Mouse (Mus musculus): ENCODE data around the gene Mgmt.

Gene Mgmt

DNA sequence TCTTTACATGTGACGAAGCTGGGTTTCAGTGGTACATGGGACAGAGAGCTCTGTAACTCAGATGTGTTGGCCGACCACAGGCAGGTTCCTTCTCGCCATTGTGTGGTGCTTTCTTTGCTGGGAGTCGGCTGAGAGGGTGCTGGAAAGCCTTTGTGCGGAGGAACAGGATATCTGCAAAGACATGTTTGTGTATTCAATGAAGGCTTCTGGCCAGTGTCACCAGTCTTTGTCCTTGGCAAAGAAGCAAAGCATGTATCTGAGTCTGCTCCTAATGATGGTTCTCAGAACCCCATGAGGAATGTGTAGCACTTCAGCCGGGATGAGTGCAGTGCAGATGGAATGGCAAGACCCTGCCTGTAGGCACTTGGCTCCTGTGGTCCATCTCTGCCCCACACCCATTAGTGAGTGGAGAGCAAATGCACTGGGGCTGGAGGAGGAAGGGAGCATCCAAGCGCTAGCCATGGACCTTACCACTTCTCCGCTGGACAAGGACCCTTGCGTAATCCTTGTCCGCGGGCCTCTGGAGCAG lies 14.3 kb downstream of the Mgmt start:
- in situ Hi-C loops (cut with MboI; ENCODE audit: unreplicated experiment in 2 of 2) = no loop called here

DNA sequence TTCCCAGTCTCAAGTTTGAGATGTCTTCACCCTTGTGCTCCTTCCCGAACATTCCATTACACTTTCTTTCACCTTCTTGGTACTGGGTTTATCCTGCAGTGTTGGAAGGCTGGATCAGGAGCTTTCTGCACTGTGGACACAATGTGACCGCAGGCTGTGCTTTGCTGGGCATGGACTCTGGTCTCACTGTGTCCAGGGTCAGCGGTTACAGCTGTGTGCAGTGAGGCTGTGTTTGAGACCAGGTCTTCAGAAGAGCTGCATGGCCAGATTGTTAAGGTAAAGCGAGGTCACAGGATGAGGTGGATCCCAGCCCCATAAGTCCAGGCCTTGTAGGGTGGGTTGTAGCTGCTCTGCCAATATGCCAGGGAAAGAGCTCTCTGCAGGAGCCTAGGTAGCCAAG lies 18.5 kb downstream of the Mgmt start:
- in situ Hi-C loops (cut with MboI; ENCODE audit: unreplicated experiment in 2 of 2) = no loop called here

DNA sequence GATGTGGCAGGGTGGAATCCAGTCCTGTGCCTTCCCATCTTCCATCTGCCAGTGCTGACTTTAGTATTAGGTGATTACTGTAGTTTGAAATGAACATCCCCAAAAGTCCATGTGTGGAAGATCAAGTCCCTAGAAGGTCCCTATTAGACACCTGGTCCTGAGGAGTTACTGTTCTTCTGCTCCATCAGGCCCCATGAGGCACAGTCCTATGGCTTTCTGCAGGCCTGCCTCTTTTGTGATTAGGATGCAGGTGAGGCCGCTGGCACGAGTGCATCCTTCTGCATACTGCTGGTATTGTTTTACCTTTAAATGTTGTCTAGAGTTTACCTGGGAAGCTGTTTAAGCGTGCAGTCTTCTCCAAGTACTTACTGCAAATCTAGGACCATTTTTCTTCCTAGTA lies 21.6 kb downstream of the Mgmt start:
- in situ Hi-C loops (cut with MboI; ENCODE audit: unreplicated experiment in 2 of 2) = no loop called here

DNA sequence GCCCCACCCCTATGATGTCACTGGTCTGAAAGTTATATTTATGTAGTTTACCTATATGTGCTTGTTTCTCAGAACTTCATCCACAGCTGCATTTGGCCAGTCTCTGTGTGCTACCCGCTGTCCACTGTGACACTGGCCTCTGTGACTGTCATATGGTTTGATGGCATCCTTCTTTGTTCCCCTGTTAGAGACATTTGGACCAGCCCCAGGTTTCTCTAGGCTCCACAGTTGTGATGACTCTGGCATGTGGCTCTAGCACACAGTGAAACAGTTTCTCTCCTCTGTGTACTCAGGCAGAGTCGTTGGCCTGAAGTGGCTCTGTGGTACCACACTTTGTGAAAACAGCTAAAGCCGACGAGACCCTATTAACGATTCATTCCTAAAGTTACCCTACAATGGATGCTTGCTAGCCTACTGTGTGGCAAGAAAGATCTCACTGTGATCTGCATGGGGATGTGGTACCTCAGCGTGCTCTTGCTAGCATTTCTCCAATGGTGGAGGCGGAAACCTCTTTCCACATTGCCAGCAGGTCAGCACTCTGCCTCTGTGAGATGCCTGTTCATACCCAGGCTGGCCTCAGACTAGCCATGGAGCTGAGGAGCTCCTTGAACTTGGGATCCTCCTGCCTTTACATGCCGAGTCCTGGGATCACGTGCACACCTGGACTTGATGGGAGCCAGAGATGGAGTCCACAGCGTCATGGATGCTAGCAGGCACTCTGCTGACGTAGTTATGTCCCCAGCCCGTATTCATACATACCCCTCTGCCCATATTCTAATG lies 26.8 kb downstream of the Mgmt start:
- in situ Hi-C loops (cut with MboI; ENCODE audit: unreplicated experiment in 2 of 2) = no loop called here

DNA sequence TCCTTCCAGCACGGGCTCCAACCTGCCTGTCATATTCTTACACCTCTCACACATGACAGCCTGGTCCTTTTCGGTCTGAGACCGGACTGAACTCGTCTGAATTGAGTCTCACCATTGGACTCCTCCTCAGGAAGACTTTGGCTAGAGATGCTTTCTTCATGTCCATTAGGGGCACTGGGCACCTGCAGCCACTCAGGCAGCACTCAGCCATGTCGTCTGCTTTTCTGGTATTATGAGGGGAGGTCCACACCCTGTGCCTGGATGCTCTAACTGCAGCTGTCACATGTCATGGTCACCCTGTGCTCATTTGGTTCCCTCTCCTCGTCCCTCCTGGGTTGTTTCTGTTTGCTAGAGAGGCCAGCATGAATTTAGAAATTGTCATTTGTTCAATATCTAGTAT lies 27.8 kb downstream of the Mgmt start:
- in situ Hi-C loops (cut with MboI; ENCODE audit: unreplicated experiment in 2 of 2) = no loop called here

DNA sequence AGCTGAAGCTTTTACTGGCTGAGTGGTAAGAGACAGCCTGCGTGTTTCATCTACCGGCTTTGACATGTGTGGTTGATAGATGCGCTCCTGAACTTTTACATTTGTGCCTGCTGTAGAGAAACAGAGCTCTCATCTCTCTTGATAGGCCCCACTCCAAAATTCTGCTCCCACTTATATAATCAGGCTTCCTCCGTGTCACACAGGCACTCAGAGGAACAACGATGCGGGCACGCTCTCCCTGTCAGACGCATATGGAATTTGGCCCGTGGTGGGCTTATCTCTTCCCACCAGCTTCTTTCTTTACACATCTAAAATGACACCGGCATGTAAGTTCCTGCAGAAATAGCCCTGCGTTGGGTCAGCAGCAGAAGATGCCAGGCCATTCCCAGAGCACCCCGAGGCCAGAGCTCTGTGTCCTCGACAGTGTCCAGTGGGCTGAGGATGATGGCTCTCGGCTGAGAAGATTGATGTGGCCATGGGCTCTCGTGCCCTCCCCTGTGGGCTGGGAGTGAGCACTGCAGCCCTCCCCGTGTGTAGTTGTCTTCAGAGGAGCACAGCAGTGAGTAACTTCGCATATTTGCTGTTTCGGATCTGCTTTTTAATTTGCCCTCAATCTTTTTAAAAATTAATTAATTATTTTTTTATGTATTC lies 30.3 kb downstream of the Mgmt start:
- in situ Hi-C loops (cut with MboI; ENCODE audit: unreplicated experiment in 2 of 2) = no loop called here

DNA sequence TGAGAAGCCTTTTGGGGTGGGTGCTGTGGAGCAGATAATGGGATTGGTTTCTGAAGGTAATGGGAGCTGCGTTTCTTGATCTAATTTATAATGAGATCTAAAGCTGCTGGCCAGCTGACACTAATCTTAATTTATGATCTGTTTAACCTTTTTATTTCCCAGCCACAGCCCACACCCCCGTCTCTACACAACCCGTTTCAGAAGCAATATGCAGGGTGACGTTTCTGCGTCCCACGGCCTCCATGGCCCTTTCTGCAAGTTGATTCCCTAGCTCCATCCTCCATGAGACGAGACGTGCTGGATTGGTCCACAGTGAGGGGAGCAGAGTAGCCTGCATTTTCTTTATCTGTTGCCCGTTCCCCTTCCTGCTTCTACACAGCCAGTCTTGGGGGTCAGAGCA lies 31.8 kb downstream of the Mgmt start:
- in situ Hi-C loops (cut with MboI; ENCODE audit: unreplicated experiment in 2 of 2) = no loop called here

DNA sequence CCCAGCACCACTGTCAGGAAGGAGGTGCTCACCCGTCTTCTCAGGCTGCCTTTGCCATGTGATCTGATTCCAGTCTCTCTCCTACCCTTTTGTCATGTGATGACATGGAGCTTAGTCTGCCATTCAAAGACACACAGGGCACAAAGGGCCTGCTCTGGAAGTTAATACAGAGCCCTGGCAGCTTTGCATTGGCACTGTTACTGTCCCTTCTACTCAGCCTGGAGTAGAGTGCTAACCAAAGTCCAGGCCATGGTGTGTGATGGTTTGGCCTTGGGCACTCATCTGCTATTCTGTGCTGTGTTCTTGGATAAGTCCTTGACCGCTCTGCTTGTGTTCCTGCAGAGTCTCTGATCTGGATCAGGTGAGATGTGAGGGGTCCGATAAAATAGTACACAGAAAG lies 36.0 kb downstream of the Mgmt start:
- in situ Hi-C loops (cut with MboI; ENCODE audit: unreplicated experiment in 2 of 2) = no loop called here

DNA sequence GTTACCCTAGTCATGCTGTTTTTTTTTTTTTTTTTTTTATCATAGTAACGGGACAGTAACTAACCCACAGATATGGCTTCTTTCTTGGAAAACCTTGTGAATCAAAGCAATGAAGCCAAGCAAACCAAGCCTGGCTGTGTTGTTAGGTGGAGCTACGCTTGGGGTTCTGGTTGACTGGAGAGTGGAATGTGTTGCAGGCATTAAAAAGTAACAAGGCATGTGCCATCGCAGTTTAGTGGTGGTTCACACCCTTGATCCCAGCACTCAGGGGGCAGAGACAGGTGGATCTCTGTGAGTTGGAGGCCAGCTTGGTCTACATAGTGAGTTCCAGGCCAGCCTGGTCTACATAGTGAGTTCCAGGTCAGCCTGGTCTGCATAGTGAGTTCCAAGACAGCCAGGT lies 39.0 kb downstream of the Mgmt start:
- in situ Hi-C loops (cut with MboI; ENCODE audit: unreplicated experiment in 2 of 2) = no loop called here

DNA sequence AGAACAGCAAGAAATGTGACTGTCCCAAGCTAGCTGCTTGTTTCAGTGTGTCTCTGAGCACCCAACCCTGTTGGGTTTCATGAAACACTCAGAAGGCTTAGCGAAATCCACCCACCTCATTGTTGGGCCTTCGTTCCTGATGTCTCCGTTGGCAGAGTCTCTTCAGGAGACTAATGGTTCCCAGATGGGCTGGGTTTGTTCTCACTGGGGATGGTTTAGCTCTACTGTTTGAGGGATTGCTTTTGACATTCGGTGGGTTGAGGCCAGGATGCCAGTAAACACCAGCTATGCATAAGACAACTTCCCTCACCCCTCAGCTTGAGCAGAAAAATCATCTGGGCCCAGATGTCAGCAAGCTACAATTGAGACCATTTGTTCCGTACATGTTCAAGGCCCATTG lies 39.9 kb downstream of the Mgmt start:
- in situ Hi-C loops (cut with MboI; ENCODE audit: unreplicated experiment in 2 of 2) = no loop called here

DNA sequence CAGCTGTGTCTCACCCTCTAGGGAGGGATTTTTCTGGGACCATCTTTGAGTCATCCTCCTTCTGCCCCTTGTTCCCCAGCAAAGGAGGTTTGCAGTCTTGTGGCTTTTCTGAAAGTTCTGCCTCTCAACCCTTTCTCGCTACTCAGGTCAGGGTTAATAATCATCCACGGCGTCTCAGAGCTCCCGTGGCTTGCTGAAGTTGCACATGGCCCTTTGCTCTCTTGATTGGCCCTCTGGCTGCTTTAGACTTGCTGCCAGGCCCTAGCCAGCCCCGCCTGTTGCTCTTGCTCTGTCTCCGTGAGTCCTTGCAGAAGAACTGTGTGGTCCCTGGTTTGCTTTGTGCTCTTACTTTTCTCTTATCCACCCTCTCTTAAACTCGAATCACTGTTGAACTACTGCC lies 40.4 kb downstream of the Mgmt start:
- in situ Hi-C loops (cut with MboI; ENCODE audit: unreplicated experiment in 2 of 2) = no loop called here

DNA sequence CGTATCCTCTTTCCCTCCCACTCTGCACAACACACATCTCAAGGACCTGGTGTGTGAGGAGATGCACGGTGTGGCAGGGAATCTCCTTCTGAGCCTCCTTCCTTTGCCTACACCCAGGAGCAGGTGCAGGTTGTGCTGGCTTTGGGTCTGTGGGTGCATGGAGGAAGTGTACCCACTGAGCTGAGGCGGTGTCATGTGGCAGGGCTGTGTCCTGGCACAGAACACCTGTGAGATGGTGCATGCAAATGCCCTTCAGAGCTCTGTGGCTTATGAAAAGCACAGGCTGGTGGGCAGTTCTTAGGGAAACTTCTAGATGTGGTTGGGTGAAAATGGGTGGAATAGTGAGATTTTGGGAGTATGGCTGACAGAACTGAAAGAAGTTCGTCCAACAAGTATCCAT lies 44.0 kb downstream of the Mgmt start:
- in situ Hi-C loops (cut with MboI; ENCODE audit: unreplicated experiment in 2 of 2) = no loop called here

DNA sequence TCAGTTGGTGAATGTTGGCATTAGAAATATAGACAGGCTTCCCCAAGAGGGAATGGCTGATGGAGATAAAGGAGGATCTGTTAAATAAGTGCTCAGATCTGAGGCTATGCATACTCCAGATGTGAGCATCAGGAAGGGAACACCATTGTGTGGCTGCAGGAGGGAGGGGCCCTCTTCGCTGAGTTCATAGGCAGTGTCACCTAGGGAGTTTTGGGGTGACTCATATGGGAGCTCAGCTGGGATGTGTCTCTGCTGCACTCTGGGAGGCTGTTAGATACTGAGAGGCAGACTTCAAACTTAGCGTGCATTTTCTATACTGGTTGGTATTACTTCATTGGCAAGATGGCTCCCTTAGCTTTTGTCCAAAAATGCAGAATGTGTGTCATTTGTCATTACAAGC lies 48.0 kb downstream of the Mgmt start:
- in situ Hi-C loops (cut with MboI; ENCODE audit: unreplicated experiment in 2 of 2) = no loop called here

DNA sequence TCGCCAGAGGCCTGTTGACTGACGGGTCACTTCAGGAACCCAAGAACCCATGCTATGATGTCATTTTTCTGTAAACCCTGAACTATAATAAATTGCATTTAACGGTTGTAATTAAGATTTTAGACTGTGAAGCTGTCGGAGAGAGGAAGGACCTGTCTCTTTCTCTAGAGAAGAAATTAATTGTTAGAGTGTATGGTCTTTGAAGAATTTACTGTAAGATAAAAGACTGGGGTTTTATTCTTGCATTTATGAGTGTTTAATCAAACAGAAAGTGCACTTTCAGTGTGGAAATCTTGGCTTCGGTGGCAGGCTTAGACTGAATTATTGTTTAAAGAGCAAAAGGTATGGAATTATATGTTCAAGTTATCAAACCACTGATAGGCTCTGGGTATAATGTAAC lies 49.5 kb downstream of the Mgmt start:
- in situ Hi-C loops (cut with MboI; ENCODE audit: unreplicated experiment in 2 of 2) = no loop called here

DNA sequence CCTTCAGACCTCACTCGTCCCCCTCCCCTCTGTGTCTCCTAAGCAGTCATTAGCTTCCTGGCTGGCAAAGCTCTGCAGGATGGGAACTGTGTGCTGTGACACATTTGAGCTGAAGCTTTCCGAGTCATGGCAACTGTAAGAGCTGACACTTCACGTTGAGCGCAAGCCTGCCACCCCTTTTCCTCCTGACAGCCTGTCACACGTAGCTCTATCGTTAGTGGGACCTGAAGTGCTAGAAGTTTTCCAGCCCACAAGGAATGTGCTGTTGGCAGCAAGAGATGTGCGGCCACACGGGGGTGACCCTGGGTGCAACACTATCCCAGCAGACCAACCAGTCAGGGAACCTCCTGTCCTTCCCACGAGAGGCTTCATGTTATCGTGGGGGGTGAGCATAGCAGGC lies 51.3 kb downstream of the Mgmt start:
- in situ Hi-C loops (cut with MboI; ENCODE audit: unreplicated experiment in 2 of 2) = no loop called here

DNA sequence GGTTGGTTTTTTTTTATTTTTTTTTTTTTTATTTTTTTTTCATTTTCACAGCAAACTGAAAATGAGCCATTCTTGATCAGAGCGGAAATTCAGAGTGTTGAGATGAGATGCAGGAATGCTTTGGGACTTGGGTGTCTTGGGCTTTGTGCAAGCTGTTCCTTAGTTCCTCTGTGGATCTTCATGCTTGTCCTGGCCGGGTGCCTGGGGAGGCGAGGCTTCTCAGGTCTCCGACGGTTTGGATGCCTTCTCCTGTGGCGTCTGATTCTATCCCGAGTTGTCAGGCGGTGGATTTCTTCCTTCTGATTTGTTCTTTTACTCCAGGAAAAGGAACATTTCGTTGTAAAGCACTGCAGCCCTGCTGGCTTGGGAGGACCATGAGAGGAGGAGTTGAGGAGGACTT lies 51.7 kb downstream of the Mgmt start:
- in situ Hi-C loops (cut with MboI; ENCODE audit: unreplicated experiment in 2 of 2) = no loop called here

DNA sequence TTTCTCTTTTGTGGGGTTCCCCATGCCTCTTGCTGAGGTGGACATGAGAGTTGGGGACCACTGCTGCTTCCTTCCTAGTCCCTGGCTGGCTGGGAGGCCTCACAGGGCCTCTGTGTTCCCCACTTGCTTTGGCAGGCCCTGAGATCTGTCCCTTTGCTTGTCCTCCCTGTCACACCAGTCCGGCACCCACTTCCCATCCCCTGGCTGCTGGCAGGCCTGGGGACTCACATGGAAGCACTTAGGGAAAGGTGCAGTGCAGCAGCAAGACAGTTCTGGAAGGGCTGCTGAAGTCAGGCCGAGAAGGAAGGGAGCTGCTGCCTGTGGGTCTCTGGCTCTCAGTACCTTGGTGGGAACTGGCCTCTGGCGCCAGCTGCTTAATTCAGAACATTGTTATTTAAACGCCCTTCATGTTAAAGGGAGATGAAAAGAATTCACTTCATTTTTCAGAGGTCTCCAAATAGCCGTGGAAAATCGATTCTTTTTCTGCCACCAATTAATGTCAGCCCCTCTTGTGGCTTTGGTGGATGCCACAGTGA lies 53.9 kb downstream of the Mgmt start:
- in situ Hi-C loops (cut with MboI; ENCODE audit: unreplicated experiment in 2 of 2) = no loop called here

DNA sequence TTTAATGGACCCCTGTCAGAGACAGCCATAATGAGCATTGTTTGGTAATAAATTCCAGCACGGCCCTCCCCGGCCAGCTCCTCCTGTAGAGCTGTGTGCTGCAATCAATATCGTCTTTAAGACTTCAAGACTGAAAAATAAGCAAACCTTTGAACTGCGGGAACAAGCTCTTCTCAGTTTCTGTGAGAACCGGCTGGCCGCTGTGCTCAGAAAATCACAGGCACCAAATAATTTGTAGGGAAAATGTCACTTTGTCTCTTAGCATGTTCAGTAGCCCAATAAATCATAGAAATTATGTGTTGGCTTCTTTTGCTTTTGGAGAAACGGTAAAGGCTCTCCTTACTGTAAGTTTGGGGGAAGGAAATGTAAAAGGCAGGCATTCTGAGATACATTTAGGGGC lies 58.2 kb downstream of the Mgmt start:
- in situ Hi-C loops (cut with MboI; ENCODE audit: unreplicated experiment in 2 of 2) = no loop called here

DNA sequence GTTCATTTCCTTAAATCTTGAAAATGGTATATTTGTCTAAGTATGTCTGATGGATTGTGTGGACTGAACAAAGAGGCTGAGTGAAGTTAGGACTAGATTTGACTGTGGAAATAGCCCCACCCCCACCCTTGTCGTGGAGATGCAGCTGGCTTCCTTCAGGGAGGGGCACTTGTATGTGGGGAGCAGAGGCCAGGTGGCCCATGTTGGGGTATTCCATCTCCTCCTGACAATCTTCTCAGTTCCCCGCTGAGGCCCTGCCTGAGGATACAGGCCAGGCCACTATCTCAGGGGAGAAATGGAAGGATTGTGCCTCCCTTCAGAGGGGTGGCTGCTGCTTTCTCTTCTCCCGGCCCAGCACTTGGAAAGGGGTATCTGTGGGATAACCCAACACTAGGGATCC lies 58.8 kb downstream of the Mgmt start:
- in situ Hi-C loops (cut with MboI; ENCODE audit: unreplicated experiment in 2 of 2) = no loop called here

DNA sequence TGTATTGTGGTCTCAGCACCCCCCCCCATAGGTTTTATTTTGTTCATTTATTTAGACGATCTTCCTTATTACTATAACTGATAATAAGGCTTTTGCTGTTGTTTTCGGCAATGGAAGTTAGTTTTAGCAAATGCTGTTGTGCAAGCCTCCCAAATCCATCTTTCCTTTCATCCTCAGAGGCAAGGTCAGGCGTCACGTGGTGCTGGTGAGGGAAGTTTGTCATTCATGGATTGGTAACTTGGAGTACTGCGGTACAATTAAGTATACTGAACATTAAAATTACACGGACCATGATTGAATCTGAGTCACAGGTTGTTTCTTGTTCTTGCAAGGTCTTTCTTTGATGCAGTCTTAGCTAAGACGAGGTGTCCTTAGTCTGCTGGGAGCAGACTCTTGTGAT lies 77.9 kb downstream of the Mgmt start:
- in situ Hi-C loops (cut with MboI; ENCODE audit: unreplicated experiment in 2 of 2) = no loop called here

DNA sequence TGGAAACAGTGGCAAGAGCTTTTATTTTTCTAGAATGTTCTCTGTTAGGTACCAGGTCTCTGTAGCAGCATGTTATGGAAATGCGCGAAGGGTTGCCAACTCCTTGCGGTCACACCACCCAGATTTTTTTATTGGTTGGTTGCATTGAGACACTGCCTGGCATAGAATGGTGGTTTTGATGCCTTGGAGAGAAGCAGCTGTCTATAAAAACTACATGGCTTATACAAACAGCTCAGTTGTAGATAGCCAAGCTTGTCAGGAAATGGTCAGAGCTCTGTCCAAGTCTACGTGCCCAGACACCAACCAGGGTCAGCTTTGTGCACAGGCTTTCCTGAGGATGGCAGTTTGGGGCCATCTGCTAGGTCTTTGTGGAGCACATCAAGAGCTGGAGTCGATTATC lies 80.6 kb downstream of the Mgmt start:
- in situ Hi-C loops (cut with MboI; ENCODE audit: unreplicated experiment in 2 of 2) = no loop called here

DNA sequence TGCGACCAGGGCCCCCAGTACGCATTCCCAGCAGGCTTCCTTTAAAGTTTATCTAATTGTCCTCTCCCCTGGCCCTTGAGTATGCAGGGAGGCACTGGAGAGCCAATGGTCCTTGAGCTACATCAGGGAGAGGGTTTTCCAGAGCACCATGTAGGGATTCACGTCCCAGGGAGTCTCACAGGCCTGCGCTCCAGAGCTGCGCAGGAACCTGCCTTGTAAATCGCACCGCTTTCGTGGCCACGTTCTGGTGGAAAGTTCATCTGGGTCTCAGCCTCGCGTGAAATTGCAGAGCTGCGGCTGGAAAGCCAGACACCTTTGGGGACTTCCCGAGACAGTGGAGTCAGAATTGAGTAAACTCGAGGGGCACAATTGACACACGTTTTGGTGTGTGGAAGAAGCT lies 103.0 kb downstream of the Mgmt start:
- in situ Hi-C loops (cut with MboI; ENCODE audit: unreplicated experiment in 2 of 2) = no loop called here

Data from v-Abl transformed pro-B cells (cell line).